Mouse (Mus musculus) hindbrain, embryonic 14.5 days (tissue): ENCODE measurements around the gene Gm10491. TPM values are rescaled to one million over a fixed set of nuclear protein-coding genes. Genes with fewer than 3 reads are reported as not detected.
"Not testable (repeated sequence)": the region's sequence is repeated elsewhere in the genome, so short reads cannot be mapped to it uniquely, and the experiment has no call there.

Experiments used
- ATAC-seq: fragments of 200-750 bp; cut with Nextera tagmentation; 2 replicates; pipeline ENCODE4 v1.8.0; 2017; ENCODE audit warnings: moderate number of reproducible peaks, mild to moderate bottlenecking, moderate TSS enrichment, moderate library complexity; ENCODE audit not compliant: low FRiP score
- DNase-seq: peaks from one replicate; pipeline ENCODE4 v3.0.0-alpha.2; 2015; ENCODE audit warnings: low spot score
- H3K27ac ChIP-seq: fragments of 300-500 bp; sonication (generic); 2 replicates; pipeline ENCODE4 v1.5.1; 2014; ENCODE audit warnings: mild to moderate bottlenecking, moderate library complexity
- H3K27me3 ChIP-seq: fragments of 300-500 bp; sonication (generic); 2 replicates; pipeline ENCODE4 v1.6.1; 2014; ENCODE audit warnings: mild to moderate bottlenecking, low read length, mixed read lengths; ENCODE audit not compliant: control insufficient read depth, insufficient read depth
- H3K36me3 ChIP-seq: fragments of 300-500 bp; sonication (generic); replicated peaks from 2 replicates; pipeline ENCODE4 v1.6.1; 2014; ENCODE audit not compliant: control insufficient read depth, insufficient read depth
- H3K4me1 ChIP-seq: fragments of 300-500 bp; sonication (generic); replicated peaks from 2 replicates; pipeline ENCODE4 v1.6.1; 2014; ENCODE audit warnings: antibody characterized with exemption, low read length, mixed read lengths; ENCODE audit not compliant: control insufficient read depth, insufficient read depth
- H3K4me2 ChIP-seq: fragments of 300-500 bp; sonication (generic); replicated peaks from 2 replicates; pipeline ENCODE4 v1.6.1; 2014; ENCODE audit warnings: mild to moderate bottlenecking, moderate library complexity
- H3K4me3 ChIP-seq: fragments of 300-500 bp; sonication (generic); replicated peaks from 2 replicates; pipeline ENCODE4 v1.5.1; 2014; ENCODE audit warnings: mild to moderate bottlenecking, low read length
- H3K9ac ChIP-seq: fragments of 300-500 bp; sonication (generic); 2 replicates; pipeline ENCODE4 v1.6.1; 2014
- H3K9me3 ChIP-seq: fragments of 300-500 bp; sonication (generic); 2 replicates; pipeline ENCODE4 v1.6.1; 2016; ENCODE audit warnings: low read length; ENCODE audit not compliant: control insufficient read depth
- WGBS: fragments of 180-500 bp; shearing (Covaris S2); extraction: QIAGEN DNeasy Blood & Tissue Kit; methylation state at CpG from one replicate; pipeline ENCODE4 v1.1.7; 2014; 5-methylcytosine and 5-hydroxymethylcytosine counted together
- polyA plus RNA-seq: library from polyadenylated mRNA; unstranded; fragments of >200 nt; fragmentation: Nextera tagmentation; extraction: Ambion mirVana; gene quantifications from 2 replicates; pipeline ENCODE4 v1.2.1, GENCODE M21; 2014

The Gm10491 gene
- polyA plus RNA-seq, 1 experiment from 2014 or later, result not detected

DNA sequence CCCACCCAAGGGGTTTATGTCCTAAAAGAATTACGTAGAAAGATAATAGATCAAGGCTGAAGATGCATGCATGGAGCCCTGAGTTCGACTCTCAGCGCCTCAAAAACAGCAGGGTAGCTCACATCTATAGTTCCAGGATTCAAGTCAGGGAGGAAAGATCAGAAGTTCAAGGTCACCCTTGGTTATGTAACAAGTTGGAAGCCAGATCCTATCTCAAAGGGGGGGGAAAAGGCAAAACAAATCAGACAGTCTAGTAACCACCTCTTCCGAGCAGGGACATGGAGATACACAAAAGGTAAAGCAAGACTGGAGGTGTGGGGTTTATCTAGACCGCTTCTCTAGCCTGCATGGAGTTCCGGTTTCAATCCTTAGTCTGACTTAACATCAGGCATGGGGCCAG is 18.6 kb upstream of the Gm10491 start:
- Histone ChIP-seq H3K27ac (no peak overlapping the region), H3K36me3 (peaks cover 20% of the 10 kb centered on the region), H3K9ac (no peak overlapping the region), H3K4me1 (0 out of 2 replicates have a peak, but pooled peaks cover 12% of the 10 kb centered on the region), H3K4me2 (no peak overlapping the region), H3K9me3 (no peaks in the 10 kb centered on the region), H3K4me3 (no peak overlapping the region), H3K27me3 (0 out of 2 replicates have a peak, but pooled peaks cover 13% of the 10 kb centered on the region)
- DNase-seq (no peak), ATAC-seq (no peak)
- 83% methylated on average over 6 of the region's 6 CpGs for WGBS

DNA sequence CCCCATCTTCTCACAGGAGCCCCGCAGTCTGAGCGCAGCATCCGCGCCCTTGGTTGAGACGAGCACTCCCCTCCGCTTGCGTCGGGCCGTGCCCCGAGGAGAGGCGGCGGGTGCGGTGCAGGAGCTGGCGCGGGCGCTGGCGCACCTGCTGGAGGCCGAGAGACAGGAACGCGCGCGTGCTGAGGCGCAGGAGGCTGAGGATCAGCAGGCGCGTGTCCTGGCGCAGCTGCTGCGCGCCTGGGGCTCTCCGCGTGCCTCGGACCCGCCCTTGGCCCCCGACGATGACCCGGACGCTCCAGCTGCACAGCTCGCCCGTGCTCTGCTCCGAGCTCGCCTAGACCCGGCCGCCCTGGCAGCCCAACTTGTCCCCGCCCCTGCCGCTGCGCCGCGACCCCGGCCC is 14.4 kb upstream of the Gm10491 start:
- Histone ChIP-seq H3K4me3 (peak overlapping the region; percentile 51), H3K27ac (peak overlapping the region; percentile 43; the same call in 1 of the 2 replicates), H3K4me2 (peak overlapping the region; percentile 68), H3K9me3 (no peaks in the 10 kb centered on the region), H3K27me3 (0 out of 2 replicates have a peak, but pooled peaks cover 11% of the 10 kb centered on the region), H3K36me3 (peaks cover 19% of the 10 kb centered on the region), H3K4me1 (0 out of 2 replicates have a peak, but pooled peaks cover 18% of the 10 kb centered on the region), H3K9ac (peak overlapping the region; percentile 76)
- 16% methylated on average over 35 of the region's 48 CpGs for WGBS
- DNase-seq (no peak), ATAC-seq (no peak)

DNA sequence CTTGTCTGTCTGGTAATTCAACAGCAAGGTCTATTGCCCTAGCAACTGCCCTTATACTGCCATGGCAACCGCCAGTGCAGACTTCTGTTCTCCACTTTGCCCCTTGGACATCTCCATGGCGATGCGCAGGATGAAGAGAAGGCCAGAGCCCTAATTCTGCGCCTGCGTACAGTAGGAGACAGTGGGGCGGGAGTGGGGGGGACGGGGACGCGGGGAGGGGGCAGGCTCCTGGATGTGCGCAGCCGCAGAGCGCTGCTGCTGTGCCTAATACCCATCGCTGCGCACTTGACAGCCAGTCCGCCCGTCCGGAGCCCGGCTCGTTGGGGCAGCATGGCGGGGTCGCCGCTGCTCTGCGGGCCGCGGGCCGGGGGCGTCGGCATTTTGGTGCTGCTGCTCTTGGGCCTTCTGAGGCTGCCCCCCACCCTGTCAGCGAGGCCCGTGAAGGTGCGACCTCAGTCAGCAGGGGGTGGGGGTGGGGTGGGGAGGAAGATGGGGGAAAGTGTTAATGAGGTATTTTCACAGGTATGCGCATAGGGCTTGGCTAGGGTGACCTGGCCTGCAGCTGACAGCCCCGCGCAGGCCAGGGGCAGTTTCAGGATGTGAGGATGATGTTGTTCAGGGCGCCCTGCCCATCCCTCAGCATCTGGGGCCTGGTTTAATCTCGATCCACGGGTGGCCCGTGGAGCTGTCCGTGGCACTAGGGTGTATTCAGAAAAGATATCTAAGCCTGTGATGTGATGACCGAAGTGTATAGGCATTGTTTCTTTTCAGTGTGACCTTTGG is 12.2 kb upstream of the Gm10491 start, which contains the start of gene Pcsk1n:
Pcsk1n (plus strand) TSS at position 222 of the 783 bp plus-strand sequence.
- H3K9me3 ChIP-seq, result no peaks in the 10 kb centered on the region

GRCm38 (mm10) chrX:7917960-7918359 is 10.3 kb upstream of the Gm10491 start:
- ATAC-seq, H3K36me3 ChIP-seq, H3K27me3 ChIP-seq, H3K4me3 ChIP-seq, H3K9me3 ChIP-seq, H3K4me2 ChIP-seq, H3K27ac ChIP-seq, DNase-seq, H3K9ac ChIP-seq: not testable (repeated sequence)
- 0 out of 2 replicates have a peak, but pooled peaks cover 12% of the 10 kb centered on the region for H3K4me1 ChIP-seq
- WGBS, result 77% methylated on average over 6 of the region's 6 CpGs

More for the DNA sequence above, 12.2 kb upstream of the Gm10491 start, which contains the start of gene Pcsk1n:
- Histone ChIP-seq H3K27me3 (no peaks in the 10 kb centered on the region), H3K36me3 (peaks cover 18% of the 10 kb centered on the region), H3K27ac (peak within 1 kb of the TSS; percentile 80), H3K4me1 (0 out of 2 replicates have a peak, but pooled peaks cover 18% of the 10 kb centered on the region), H3K4me2 (peak within 1 kb of the TSS; percentile 68), H3K9ac (peak within 1 kb of the TSS; percentile 76), H3K4me3 (peak within 1 kb of the TSS; percentile 51)
- 22% methylated on average over 34 of the region's 40 CpGs for WGBS
- ATAC-seq (peak; percentile 91), DNase-seq (peak; percentile 72)

DNA sequence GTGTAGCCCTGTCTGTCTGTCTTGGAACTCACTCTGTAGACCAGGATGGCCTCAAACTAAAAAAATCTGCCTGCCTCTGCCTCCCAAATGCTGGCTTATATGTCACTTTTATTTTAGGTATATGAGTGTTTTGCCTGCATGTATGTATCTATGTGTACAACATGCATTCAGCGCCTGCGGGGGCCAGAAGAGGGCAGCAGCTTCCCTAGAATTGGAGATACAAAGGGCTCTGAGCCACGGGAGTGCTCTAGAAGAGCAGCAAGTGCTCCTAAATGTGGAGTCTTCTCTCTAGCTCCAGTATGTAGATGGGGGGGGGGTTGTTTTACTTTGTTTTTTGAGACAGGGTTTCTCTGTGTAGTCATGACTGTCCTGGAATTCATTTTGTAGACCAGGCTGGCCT is 8.0 kb upstream of the Gm10491 start:
- not testable (repeated sequence) for H3K4me2 ChIP-seq, H3K9ac ChIP-seq, ATAC-seq, DNase-seq, H3K36me3 ChIP-seq, H3K27ac ChIP-seq, H3K4me1 ChIP-seq, H3K27me3 ChIP-seq, H3K9me3 ChIP-seq, H3K4me3 ChIP-seq
- WGBS, result 19% methylated on average over 3 of the region's 3 CpGs

DNA sequence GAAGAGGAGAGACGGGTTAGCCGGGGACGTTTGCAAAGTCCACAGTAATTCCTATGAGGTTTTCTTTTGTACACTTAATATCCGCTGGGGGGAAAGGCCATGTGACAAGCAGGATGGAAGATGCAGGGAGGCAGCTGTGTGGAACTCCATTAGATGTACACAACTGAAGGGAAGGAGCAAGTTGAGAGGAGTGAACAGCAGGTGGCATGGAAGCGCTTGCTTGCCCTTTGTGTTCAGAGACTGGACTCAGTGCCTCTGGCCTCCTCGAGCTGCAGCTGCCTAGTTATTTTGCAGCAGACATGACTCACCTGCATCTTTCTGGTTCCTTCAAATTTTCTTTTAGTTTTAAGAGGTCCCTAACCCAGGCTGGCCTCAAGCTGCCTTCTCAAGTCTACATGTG is 2.8 kb upstream of the Gm10491 start:
- H3K4me3 ChIP-seq, result no peak overlapping the region
- DNase-seq (no peak), ATAC-seq (no peak)
- H3K9ac ChIP-seq, result no peak overlapping the region
- WGBS, result 50% methylated on average over 6 of the region's 6 CpGs
- no peaks in the 10 kb centered on the region; the same call in 1 of the 2 replicates for H3K9me3 ChIP-seq
- H3K4me1 ChIP-seq, result no peaks in the 10 kb centered on the region
- H3K36me3 ChIP-seq, result peaks cover 4% of the 10 kb centered on the region
- H3K27me3 ChIP-seq, result no peaks in the 10 kb centered on the region
- H3K27ac ChIP-seq, result no peak overlapping the region
- H3K4me2 ChIP-seq, result no peak overlapping the region

- not testable (repeated sequence) for H3K27ac ChIP-seq, H3K36me3 ChIP-seq, H3K27me3 ChIP-seq, H3K9ac ChIP-seq, H3K4me3 ChIP-seq, H3K9me3 ChIP-seq, ATAC-seq, H3K4me2 ChIP-seq, H3K4me1 ChIP-seq, DNase-seq
- 93% methylated on average over 4 of the region's 4 CpGs for WGBS
Observed at GRCm38 (mm10) chrX:7909242-7909641, 1.6 kb upstream of the Gm10491 start, which contains the start of gene Gm10490. Gene Gm10490, plus strand, starts transcription at chrX:7909542.

- ATAC-seq, result no peak
- Histone ChIP-seq H3K4me1 (no peaks in the 10 kb centered on the region), H3K27me3 (no peaks in the 10 kb centered on the region), H3K9me3 (no peaks in the 10 kb centered on the region), H3K4me3 (no peak overlapping the region), H3K36me3 (peaks cover 4% of the 10 kb centered on the region), H3K4me2 (no peak overlapping the region), H3K9ac (no peak overlapping the region), H3K27ac (no peak overlapping the region)
- 86% methylated on average over 5 of the region's 5 CpGs for WGBS
- DNase-seq, result no peak
Observed at GRCm38 (mm10) chrX:7904441-7904840, 3.2 kb downstream of the Gm10491 start.
